In the genomic region with DNA sequence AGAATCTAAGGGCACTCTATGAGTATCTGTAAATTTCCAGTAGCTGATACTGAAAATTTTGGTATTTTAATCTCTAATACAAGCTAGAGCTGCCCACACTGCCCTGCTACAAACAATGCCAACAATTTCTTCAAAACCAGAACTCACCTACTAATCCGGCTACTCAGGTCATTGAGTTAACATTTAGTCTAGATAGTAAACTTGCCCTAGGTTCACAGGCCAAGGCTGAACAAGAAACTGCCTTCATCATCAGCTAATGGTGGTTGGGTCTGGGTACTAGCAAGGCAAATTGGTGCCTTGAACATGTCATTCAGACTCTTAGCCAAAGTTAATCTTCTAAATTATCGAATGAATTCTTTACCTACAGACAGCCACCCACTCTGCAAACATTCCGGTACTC, we compare ENCODE assay signal across 9 mouse cellular contexts. TPM values are rescaled to one million over a fixed set of nuclear protein-coding genes. Genes with fewer than 3 reads are reported as not detected.
DNase-seq lines count a peak whose midpoint lies in the region; ATAC-seq and TF ChIP-seq lines count a peak whose summit lies in the region.
"Had no signal": no experiment of that assay in that cellular context is flagged by ENCODE, and none has a peak within 500 bp of the region (broad histone marks: within the 10 kb centered on the region; RNA-seq: fewer than 3 reads in every experiment).

No protein-coding gene starts in this region.

- peaks cover 29% of the 10 kb centered on the region for H3K4me1 ChIP-seq in heart, embryonic 11.5 days (ENCODE audit: control insufficient read depth, insufficient read depth, low read length)
- H3K4me1 ChIP-seq in ES-Bruce4 (ENCODE audit: control insufficient read depth, insufficient read depth, low read length) = no peaks in the 10 kb centered on the region
- peaks cover 19% of the 10 kb centered on the region for H3K4me1 ChIP-seq in hindbrain, embryonic 12.5 days
- H3K4me1 ChIP-seq in liver, postnatal 0 days (ENCODE audit: insufficient read depth) = peaks cover 28% of the 10 kb centered on the region

- WGBS in heart, embryonic 11.5 days (ENCODE audit: insufficient replicate concordance) = 61% methylated on average over 3 of the region's 3 CpGs
- WGBS in hindbrain, embryonic 12.5 days = 78% methylated on average over 3 of the region's 3 CpGs
- 55% methylated on average over 3 of the region's 3 CpGs for WGBS in liver, postnatal 0 days (ENCODE audit: insufficient replicate concordance)

- TF ChIP-seq EP300 in ES-Bruce4 (IDR thresholded peaks at IDR 0.05; ENCODE audit: insufficient read depth, low read depth, low read length) = no peak
- no peak for TF ChIP-seq EP300 in liver, postnatal 0 days (IDR thresholded peaks at IDR 0.05; ENCODE audit: low read depth)

- no peaks in the 10 kb centered on the region for H3K9me3 ChIP-seq in heart, embryonic 11.5 days (replicated peaks; ENCODE audit: control insufficient read depth, low read length)
- no peaks in the 10 kb centered on the region for H3K9me3 ChIP-seq in ES-Bruce4 (replicated peaks; ENCODE audit: control insufficient read depth, insufficient read depth, low read length, poor library complexity, severe bottlenecking)
- no peaks in the 10 kb centered on the region for H3K9me3 ChIP-seq in hindbrain, embryonic 12.5 days (replicated peaks)
- no peaks in the 10 kb centered on the region for H3K9me3 ChIP-seq in liver, postnatal 0 days (ENCODE audit: low read length)

- no peak for DNase-seq in heart, adult 8-10 months (ENCODE audit: low spot score)
- DNase-seq in liver, postnatal 0 days = no peak
- no peak for DNase-seq in urinary bladder, postnatal 36 days (ENCODE audit: low spot score in 2 of 2)
- no peak for DNase-seq in layer of hippocampus, postnatal 25 days (ENCODE audit: extremely low spot score in 1 of 2, low spot score in 1 of 2)
- DNase-seq in right cerebral cortex, adult 18-20 months = no peak
- DNase-seq: left cerebral cortex, postnatal 4 days had no signal

- no peak overlapping the region for H3K27ac ChIP-seq in heart, embryonic 11.5 days (ENCODE audit: low read depth, low read length)
- H3K27ac ChIP-seq in ES-Bruce4 (ENCODE audit: insufficient read depth, low read length) = no peak overlapping the region; the same call in 1 of the 2 replicates
- no peak overlapping the region for H3K27ac ChIP-seq in hindbrain, embryonic 12.5 days
- 0 out of 2 replicates have a peak overlapping the region, but pooled peaks have one; percentile 1 for H3K27ac ChIP-seq in liver, postnatal 0 days (ENCODE audit: low read depth)

- TF ChIP-seq POLR2A in ES-Bruce4 (IDR thresholded peaks at IDR 0.05; ENCODE audit: insufficient read depth, low read length) = no peak

- H3K4me2 ChIP-seq in heart, embryonic 11.5 days = peak overlapping the region; percentile 78
- peak overlapping the region; percentile 72 for H3K4me2 ChIP-seq in hindbrain, embryonic 12.5 days (replicated peaks)
- H3K4me2 ChIP-seq in liver, postnatal 0 days (ENCODE audit: low read depth, low read length) = peak overlapping the region; percentile 95

- no peak overlapping the region for H3K9ac ChIP-seq in heart, embryonic 11.5 days (ENCODE audit: low read depth, low read length)
- peak overlapping the region; percentile 74 for H3K9ac ChIP-seq in ES-Bruce4 (ENCODE audit: low read depth, poor library complexity, severe bottlenecking)
- peak overlapping the region; percentile 97; the same call in 1 of the 2 replicates for H3K9ac ChIP-seq in hindbrain, embryonic 12.5 days
- no peak overlapping the region for H3K9ac ChIP-seq in liver, postnatal 0 days (replicated peaks)

- no peaks in the 10 kb centered on the region for H3K36me3 ChIP-seq in heart, embryonic 11.5 days (ENCODE audit: control insufficient read depth, insufficient read depth, low read length)
- no peaks in the 10 kb centered on the region for H3K36me3 ChIP-seq in ES-Bruce4 (ENCODE audit: control insufficient read depth, insufficient read depth, low read length, poor library complexity, severe bottlenecking)
- H3K36me3 ChIP-seq in hindbrain, embryonic 12.5 days = no peaks in the 10 kb centered on the region
- no peaks in the 10 kb centered on the region for H3K36me3 ChIP-seq in liver, postnatal 0 days (replicated peaks; ENCODE audit: insufficient read depth, low read length)

- H3K27me3 ChIP-seq in heart, embryonic 11.5 days (ENCODE audit: control insufficient read depth, insufficient read depth, low read length) = no peaks in the 10 kb centered on the region
- no peaks in the 10 kb centered on the region for H3K27me3 ChIP-seq in ES-Bruce4 (ENCODE audit: control insufficient read depth, insufficient read depth, low read length, poor library complexity, severe bottlenecking)
- no peaks in the 10 kb centered on the region for H3K27me3 ChIP-seq in hindbrain, embryonic 12.5 days
- no peaks in the 10 kb centered on the region for H3K27me3 ChIP-seq in liver, postnatal 0 days (ENCODE audit: insufficient read depth, low read length)

- peak overlapping the region; percentile 98; the same call in 1 of the 2 replicates for H3K4me3 ChIP-seq in heart, embryonic 11.5 days (ENCODE audit: low read depth, low read length)
- H3K4me3 ChIP-seq in ES-Bruce4 (ENCODE audit: low read depth, low read length) = peak overlapping the region; percentile 91
- H3K4me3 ChIP-seq in hindbrain, embryonic 12.5 days = peak overlapping the region; percentile 97
- no peak overlapping the region for H3K4me3 ChIP-seq in liver, postnatal 0 days (ENCODE audit: low read depth, low read length)

- TF ChIP-seq CTCF in ES-Bruce4 (IDR thresholded peaks at IDR 0.05; ENCODE audit: low read depth, low read length) = no peak
- TF ChIP-seq CTCF in liver, postnatal 0 days (IDR thresholded peaks at IDR 0.05; ENCODE audit: low read depth) = no peak

- no peak for ATAC-seq in heart, embryonic 11.5 days (replicated peaks; ENCODE audit: insufficient number of reproducible peaks, low FRiP score, low TSS enrichment)
- ATAC-seq in hindbrain, embryonic 12.5 days (ENCODE audit: low FRiP score) = no peak
- no peak for ATAC-seq in liver, postnatal 0 days

RNA-seq across cellular contexts. Expression of a gene that starts 2.2 kb away (rescaled TPM):
- polyA plus RNA-seq in heart, embryonic 11.5 days (2014; fragmentation: Nextera tagmentation; extraction: Ambion mirVana) = 177 and 181 TPM in 2 replicates
- 10 to 100 TPM; 55.3 to 63.0 (median 57.9) TPM for total RNA-seq in heart, adult 8-10 months (2022)
- polyA plus RNA-seq in ES-Bruce4 (2011; ENCODE audit: insufficient read depth, insufficient read length, low read depth, missing spikeins) = 203 and 213 TPM in 2 replicates
- 334 and 368 TPM in 2 replicates for polyA plus RNA-seq in hindbrain, embryonic 12.5 days (2016; fragmentation: Nextera tagmentation; extraction: Ambion mirVana)
- polyA plus RNA-seq in liver, postnatal 0 days (2015; fragmentation: Nextera tagmentation; extraction: Ambion mirVana) = 46.7 and 50.1 TPM in 2 replicates
- 100 to 1,000 TPM; 214 to 234 TPM for total RNA-seq in layer of hippocampus, postnatal 25 days (2021)

RNA-seq across cellular contexts. Expression of a gene that starts 37.6 kb away (rescaled TPM):
- 1.00 and 1.1 TPM in 2 replicates for polyA plus RNA-seq in heart, embryonic 11.5 days (2014; fragmentation: Nextera tagmentation; extraction: Ambion mirVana)
- 1 to 10 TPM; 4.2 to 6.9 (median 5.6) TPM for total RNA-seq in heart, adult 8-10 months (2022)
- 5.2 and 6.1 TPM in 2 replicates for polyA plus RNA-seq in ES-Bruce4 (2011; ENCODE audit: insufficient read depth, insufficient read length, low read depth, missing spikeins)
- 2.0 TPM in 2 replicates for polyA plus RNA-seq in hindbrain, embryonic 12.5 days (2016; fragmentation: Nextera tagmentation; extraction: Ambion mirVana)
- 0.73 and 0.90 TPM in 2 replicates for polyA plus RNA-seq in liver, postnatal 0 days (2015; fragmentation: Nextera tagmentation; extraction: Ambion mirVana)
- total RNA-seq in layer of hippocampus, postnatal 25 days (2021) = 10 to 100 TPM; 39.8 to 41.9 TPM

RNA-seq across cellular contexts. Expression of a gene that starts 56.4 kb away (rescaled TPM):
- polyA plus RNA-seq in heart, embryonic 11.5 days (2014; fragmentation: Nextera tagmentation; extraction: Ambion mirVana) = 25.9 and 26.7 TPM in 2 replicates
- 10 to 100 TPM; 43.0 to 49.2 (median 46.7) TPM for total RNA-seq in heart, adult 8-10 months (2022)
- 66.0 and 72.8 TPM in 2 replicates for polyA plus RNA-seq in ES-Bruce4 (2011; ENCODE audit: insufficient read depth, insufficient read length, low read depth, missing spikeins)
- polyA plus RNA-seq in hindbrain, embryonic 12.5 days (2016; fragmentation: Nextera tagmentation; extraction: Ambion mirVana) = 55.4 and 55.6 TPM in 2 replicates
- 22.0 and 22.2 TPM in 2 replicates for polyA plus RNA-seq in liver, postnatal 0 days (2015; fragmentation: Nextera tagmentation; extraction: Ambion mirVana)
- total RNA-seq in layer of hippocampus, postnatal 25 days (2021) = 10 to 100 TPM; 81.8 to 83.5 TPM

Comparison
In these comparisons a context has a peak if more than half of its experiments do, and no peak if none do; other contexts are left out.
1. H3K9ac ChIP-seq: peak in ES-Bruce4 (single experiment) and hindbrain, embryonic 12.5 days (single experiment); none in heart, embryonic 11.5 days (single experiment) and liver, postnatal 0 days (single experiment).
2. Peak in every context shown above with its lines, with median percentiles within 50 percentile points of each other: H3K4me2 ChIP-seq.